Mouse (Mus musculus) cortical plate, adult 2 months (tissue): ENCODE results near the gene Cxadr.

ENCODE experiments used
- CTCF ChIP-seq: fragments of 200-500 bp; IDR thresholded peaks from 2 replicates; pipeline ENCODE4 v1.5.1; 2011; ENCODE audit warnings: mild to moderate bottlenecking, control low read depth, low read length; ENCODE audit not compliant: insufficient read depth; ENCODE audit errors: extremely low read depth
- POLR2A ChIP-seq: fragments of 200-500 bp; IDR thresholded peaks from 2 replicates; pipeline ENCODE4 v1.6.1; 2011; ENCODE audit warnings: mild to moderate bottlenecking, low read length, control low read depth; ENCODE audit not compliant: insufficient read depth; ENCODE audit errors: extremely low read depth

DNA sequence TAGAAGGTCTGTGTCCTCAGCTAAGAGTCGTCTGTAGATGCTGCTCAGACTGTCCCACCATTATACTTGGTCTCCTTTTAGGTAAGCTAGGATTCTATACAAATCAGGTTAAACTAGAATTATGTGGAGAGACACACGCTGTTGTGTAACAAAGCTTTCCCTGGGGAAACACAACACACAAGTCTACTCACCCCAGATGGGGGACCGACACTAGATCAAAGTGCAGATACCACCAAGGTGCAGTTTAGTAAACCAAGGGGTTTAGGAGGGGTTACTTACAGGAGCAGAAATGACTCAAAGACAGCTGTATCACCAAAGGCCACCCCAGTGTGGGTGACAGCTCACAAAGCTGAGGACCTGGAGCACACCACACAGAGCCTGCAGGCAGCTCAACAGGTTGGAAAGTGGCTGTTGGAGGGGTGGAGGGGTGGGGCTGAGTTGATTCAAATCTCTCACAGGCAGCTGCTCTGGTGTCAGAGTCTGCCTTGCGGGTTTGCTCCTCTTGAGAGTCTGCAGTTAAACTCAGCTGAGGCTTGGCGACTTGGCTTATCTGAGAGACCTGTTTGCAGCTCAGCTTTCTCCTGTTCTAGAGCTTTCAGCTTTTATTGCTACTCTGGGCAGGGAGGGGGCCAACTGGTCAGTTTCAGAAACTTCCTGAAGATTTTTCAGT, 6.5 kb upstream of the Cxadr start:
- TF ChIP-seq POLR2A (no peak), CTCF (no peak)
